Comparison of ENCODE assay signal across 8 mouse cellular contexts in the genomic region with DNA sequence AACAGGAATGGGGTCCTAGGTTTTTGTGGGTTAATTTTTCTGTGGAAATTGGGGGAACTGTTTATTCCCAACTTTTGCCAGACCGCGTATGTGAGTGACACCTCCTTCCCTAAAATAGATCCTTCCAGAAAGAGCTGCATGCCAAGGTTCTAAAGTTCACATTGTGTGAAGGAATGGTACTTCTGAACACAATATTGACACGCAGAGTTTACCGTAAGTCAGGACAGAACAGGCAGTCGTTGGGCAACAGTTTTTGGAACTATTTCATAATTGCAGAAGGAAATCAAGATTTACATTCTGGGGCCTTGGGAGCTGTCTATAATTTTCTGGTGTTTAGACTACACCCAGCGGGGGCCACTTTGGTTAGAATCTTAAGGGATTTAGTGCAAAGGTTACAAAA. TPM values are rescaled to one million over a fixed set of nuclear protein-coding genes. Genes with fewer than 3 reads are reported as not detected.
DNase-seq lines count a peak whose midpoint lies in the region; ATAC-seq and TF ChIP-seq lines count a peak whose summit lies in the region.

No protein-coding gene starts in this region.

- H3K9ac ChIP-seq in heart, postnatal 0 days (replicated peaks; ENCODE audit: low read depth, low read length): peak overlapping the region; percentile 80; the same call in 1 of the 2 replicates
- H3K9ac ChIP-seq in intestine, postnatal 0 days (ENCODE audit: low read depth, low read length): peak overlapping the region; percentile 94
- H3K9ac ChIP-seq in midbrain, embryonic 15.5 days: no peak overlapping the region; the same call in 1 of the 2 replicates

- DNase-seq in heart, postnatal 0 days (ENCODE audit: low spot score): peak; percentile 24
- DNase-seq in heart, adult 11 months: no peak
- DNase-seq in embryonic facial prominence, embryonic 10.5 days (ENCODE audit: low spot score): no peak
- DNase-seq in urinary bladder, postnatal 4 days (ENCODE audit: low spot score in 2 of 2): no peak
- no peak for DNase-seq in thymus, postnatal 4 days
- DNase-seq in urinary bladder, postnatal 36 days (ENCODE audit: low spot score in 2 of 2): no peak

- no peak for TF ChIP-seq CTCF in heart, postnatal 0 days (IDR thresholded peaks at IDR 0.05; ENCODE audit: low read depth)
- TF ChIP-seq CTCF in intestine, postnatal 0 days (IDR thresholded peaks at IDR 0.05; ENCODE audit: low read depth): no peak

- H3K9me3 ChIP-seq in heart, postnatal 0 days (replicated peaks; ENCODE audit: control insufficient read depth, low read length): no peaks in the 10 kb centered on the region
- H3K9me3 ChIP-seq in embryonic facial prominence, embryonic 10.5 days: no peaks in the 10 kb centered on the region
- no peaks in the 10 kb centered on the region for H3K9me3 ChIP-seq in intestine, postnatal 0 days (ENCODE audit: control insufficient read depth)
- no peaks in the 10 kb centered on the region for H3K9me3 ChIP-seq in midbrain, embryonic 15.5 days

- no peak for TF ChIP-seq EP300 in heart, postnatal 0 days (IDR thresholded peaks at IDR 0.05; ENCODE audit: low read depth)

- H3K36me3 ChIP-seq in heart, postnatal 0 days (replicated peaks; ENCODE audit: control insufficient read depth, insufficient read depth, low read length): 0 out of 2 replicates have a peak, but pooled peaks cover 5% of the 10 kb centered on the region
- peaks cover 27% of the 10 kb centered on the region for H3K36me3 ChIP-seq in embryonic facial prominence, embryonic 10.5 days (replicated peaks)
- H3K36me3 ChIP-seq in intestine, postnatal 0 days (ENCODE audit: control insufficient read depth, insufficient read depth): peaks cover 8% of the 10 kb centered on the region; the same call in 1 of the 2 replicates
- 0 out of 2 replicates have a peak, but pooled peaks cover 5% of the 10 kb centered on the region for H3K36me3 ChIP-seq in midbrain, embryonic 15.5 days (replicated peaks)

- H3K4me2 ChIP-seq in heart, postnatal 0 days (ENCODE audit: low read depth, low read length): peak overlapping the region; percentile 83
- H3K4me2 ChIP-seq in intestine, postnatal 0 days (replicated peaks; ENCODE audit: low read depth): peak overlapping the region; percentile 90
- peak overlapping the region; percentile 72 for H3K4me2 ChIP-seq in midbrain, embryonic 15.5 days

- ATAC-seq in heart, postnatal 0 days (ENCODE audit: insufficient read depth, low read depth): no peak
- ATAC-seq in intestine, postnatal 0 days: no peak
- ATAC-seq in midbrain, embryonic 15.5 days (replicated peaks): no peak

- peak overlapping the region; percentile 82 for H3K4me3 ChIP-seq in heart, postnatal 0 days (ENCODE audit: low read depth, low read length)
- peak overlapping the region; percentile 100 for H3K4me3 ChIP-seq in embryonic facial prominence, embryonic 10.5 days
- peak overlapping the region; percentile 85 for H3K4me3 ChIP-seq in intestine, postnatal 0 days (ENCODE audit: low read depth, low read length)
- peak overlapping the region; percentile 80 for H3K4me3 ChIP-seq in midbrain, embryonic 15.5 days

- H3K4me1 ChIP-seq in heart, postnatal 0 days (ENCODE audit: control insufficient read depth, insufficient read depth): peaks cover 29% of the 10 kb centered on the region
- peaks cover 29% of the 10 kb centered on the region for H3K4me1 ChIP-seq in embryonic facial prominence, embryonic 10.5 days
- H3K4me1 ChIP-seq in intestine, postnatal 0 days (replicated peaks; ENCODE audit: control insufficient read depth, insufficient read depth, low read length): no peaks in the 10 kb centered on the region
- H3K4me1 ChIP-seq in midbrain, embryonic 15.5 days: peaks cover 25% of the 10 kb centered on the region

- WGBS in heart, postnatal 0 days: 19% methylated on average over 6 of the region's 6 CpGs
- 77% methylated on average over 6 of the region's 6 CpGs for WGBS in embryonic facial prominence, embryonic 10.5 days
- 8% methylated on average over 6 of the region's 6 CpGs for WGBS in intestine, postnatal 0 days
- WGBS in midbrain, embryonic 15.5 days: 83% methylated on average over 6 of the region's 6 CpGs

- H3K27me3 ChIP-seq in heart, postnatal 0 days (ENCODE audit: control insufficient read depth, insufficient read depth, low read length): no peaks in the 10 kb centered on the region
- H3K27me3 ChIP-seq in embryonic facial prominence, embryonic 10.5 days (replicated peaks; ENCODE audit: low read depth, poor library complexity, severe bottlenecking): no peaks in the 10 kb centered on the region
- no peaks in the 10 kb centered on the region for H3K27me3 ChIP-seq in intestine, postnatal 0 days (replicated peaks; ENCODE audit: control insufficient read depth, insufficient read depth, low read length)
- H3K27me3 ChIP-seq in midbrain, embryonic 15.5 days (replicated peaks): no peaks in the 10 kb centered on the region

- peak overlapping the region; percentile 68; the same call in 1 of the 2 replicates for H3K27ac ChIP-seq in heart, postnatal 0 days (ENCODE audit: low read depth)
- no peak overlapping the region for H3K27ac ChIP-seq in embryonic facial prominence, embryonic 10.5 days (replicated peaks)
- peak overlapping the region; percentile 98; the same call in 1 of the 2 replicates for H3K27ac ChIP-seq in intestine, postnatal 0 days (ENCODE audit: low read depth, low read length)
- H3K27ac ChIP-seq in midbrain, embryonic 15.5 days: no peak overlapping the region

RNA-seq across cellular contexts. Expression of a gene that starts 1.3 kb away (rescaled TPM):
- 28.2 and 32.8 TPM in 2 replicates for total RNA-seq in heart, postnatal 0 days (2014; rRNA removed; ENCODE audit: low replicate concordance)
- 10.9 and 11.5 TPM in 2 replicates for polyA plus RNA-seq in heart, postnatal 0 days (2015; fragmentation: Nextera tagmentation; extraction: Ambion mirVana)
- 28.1 and 31.8 TPM in 2 replicates for polyA plus RNA-seq in embryonic facial prominence, embryonic 10.5 days (2016; fragmentation: Nextera tagmentation; extraction: Ambion mirVana)
- polyA plus RNA-seq in intestine, postnatal 0 days (2015; fragmentation: Nextera tagmentation; extraction: Ambion mirVana): 15.9 and 16.7 TPM in 2 replicates
- 13.3 and 14.0 TPM in 2 replicates for polyA plus RNA-seq in midbrain, embryonic 15.5 days (2015; fragmentation: Nextera tagmentation; extraction: Ambion mirVana)

RNA-seq across cellular contexts. Expression of a gene that starts 24.5 kb away (rescaled TPM):
- 1.5 TPM in 1 of 2 replicates, not detected in the other for total RNA-seq in heart, postnatal 0 days (2014; rRNA removed; ENCODE audit: low replicate concordance)
- 0.82 and 1.1 TPM in 2 replicates for polyA plus RNA-seq in heart, postnatal 0 days (2015; fragmentation: Nextera tagmentation; extraction: Ambion mirVana)
- polyA plus RNA-seq in embryonic facial prominence, embryonic 10.5 days (2016; fragmentation: Nextera tagmentation; extraction: Ambion mirVana): not detected in 2 replicates
- polyA plus RNA-seq in intestine, postnatal 0 days (2015; fragmentation: Nextera tagmentation; extraction: Ambion mirVana): 106 and 109 TPM in 2 replicates
- polyA plus RNA-seq in midbrain, embryonic 15.5 days (2015; fragmentation: Nextera tagmentation; extraction: Ambion mirVana): not detected in 2 replicates

RNA-seq across cellular contexts. Expression of a gene that starts 36.6 kb away (rescaled TPM):
- 2.1 and 11.9 TPM in 2 replicates for total RNA-seq in heart, postnatal 0 days (2014; rRNA removed; ENCODE audit: low replicate concordance)
- not detected in 2 replicates for polyA plus RNA-seq in heart, postnatal 0 days (2015; fragmentation: Nextera tagmentation; extraction: Ambion mirVana)
- polyA plus RNA-seq in embryonic facial prominence, embryonic 10.5 days (2016; fragmentation: Nextera tagmentation; extraction: Ambion mirVana): 1.1 and 2.3 TPM in 2 replicates
- not detected in 2 replicates for polyA plus RNA-seq in intestine, postnatal 0 days (2015; fragmentation: Nextera tagmentation; extraction: Ambion mirVana)
- polyA plus RNA-seq in midbrain, embryonic 15.5 days (2015; fragmentation: Nextera tagmentation; extraction: Ambion mirVana): 0.49 and 0.53 TPM in 2 replicates

RNA-seq across cellular contexts. Expression of a gene that starts 57.3 kb away (rescaled TPM):
- 43.3 and 52.9 TPM in 2 replicates for total RNA-seq in heart, postnatal 0 days (2014; rRNA removed; ENCODE audit: low replicate concordance)
- polyA plus RNA-seq in heart, postnatal 0 days (2015; fragmentation: Nextera tagmentation; extraction: Ambion mirVana): 5.6 and 7.0 TPM in 2 replicates
- polyA plus RNA-seq in embryonic facial prominence, embryonic 10.5 days (2016; fragmentation: Nextera tagmentation; extraction: Ambion mirVana): 4.9 and 5.2 TPM in 2 replicates
- 3.1 and 6.0 TPM in 2 replicates for polyA plus RNA-seq in intestine, postnatal 0 days (2015; fragmentation: Nextera tagmentation; extraction: Ambion mirVana)
- 9.7 and 10.7 TPM in 2 replicates for polyA plus RNA-seq in midbrain, embryonic 15.5 days (2015; fragmentation: Nextera tagmentation; extraction: Ambion mirVana)

Comparison
In these comparisons a context has a peak if more than half of its experiments do, and no peak if none do; other contexts are left out.
1. H3K27ac ChIP-seq: peak in heart, postnatal 0 days (single experiment) and intestine, postnatal 0 days (single experiment); none in embryonic facial prominence, embryonic 10.5 days (single experiment) and midbrain, embryonic 15.5 days (single experiment).
2. RNA of a gene that starts 24.5 kb away (polyA plus RNA-seq): 106 to 109 TPM in intestine, postnatal 0 days; 0.82 to 1.1 TPM in heart, postnatal 0 days, not detected in embryonic facial prominence, embryonic 10.5 days and not detected in midbrain, embryonic 15.5 days; every median in the first group is over 10 times any median in the second.
3. Peak in every context shown above with its lines, with median percentiles within 50 percentile points of each other: H3K4me2 ChIP-seq and H3K4me3 ChIP-seq.